Mouse (Mus musculus) lung, embryonic 15.5 days (tissue): ENCODE measurements at regions not wholly inside any gene's neighbourhood (a gene's known extent, or its start where the extent isn't known, plus 50 kb on each side); places are given as distances from the start of the nearest gene placed in this dataset.

Source experiments
- ATAC-seq: fragments of 200-750 bp; cut with Nextera tagmentation; 2 replicates; pipeline ENCODE4 v1.8.0; 2017; ENCODE audit warnings: moderate number of reproducible peaks, borderline replicate concordance; ENCODE audit not compliant: low FRiP score, low TSS enrichment; ENCODE audit errors: extremely low read depth
- H3K27ac ChIP-seq: fragments of 300-500 bp; sonication (generic); 2 replicates; pipeline ENCODE4 v1.5.1; 2015; ENCODE audit warnings: moderate library complexity, mild to moderate bottlenecking, inconsistent platforms
- H3K27me3 ChIP-seq: fragments of 300-500 bp; sonication (generic); 2 replicates; pipeline ENCODE4 v1.6.1; 2015; ENCODE audit warnings: inconsistent platforms
- H3K36me3 ChIP-seq: fragments of 300-500 bp; sonication (generic); 2 replicates; pipeline ENCODE4 v1.6.1; 2015; ENCODE audit warnings: inconsistent platforms
- H3K4me1 ChIP-seq: fragments of 300-500 bp; sonication (generic); 2 replicates; pipeline ENCODE4 v1.6.1; 2015; ENCODE audit warnings: inconsistent platforms
- H3K4me2 ChIP-seq: fragments of 300-500 bp; sonication (generic); 2 replicates; pipeline ENCODE4 v1.6.1; 2015; ENCODE audit warnings: inconsistent platforms, mild to moderate bottlenecking, moderate library complexity
- H3K4me3 ChIP-seq: fragments of 300-500 bp; sonication (generic); 2 replicates; pipeline ENCODE4 v1.5.1; 2015; ENCODE audit warnings: mild to moderate bottlenecking, inconsistent platforms
- H3K9ac ChIP-seq: fragments of 300-500 bp; sonication (generic); 2 replicates; pipeline ENCODE4 v1.6.1; 2015; ENCODE audit warnings: inconsistent platforms
- H3K9me3 ChIP-seq: fragments of 300-500 bp; sonication (generic); 2 replicates; pipeline ENCODE4 v1.6.1; 2016; ENCODE audit warnings: inconsistent platforms
- WGBS: fragments of 180-500 bp; shearing (Covaris S2); methylation state at CpG from one replicate; pipeline ENCODE4 v1.1.7; 2015; 5-methylcytosine and 5-hydroxymethylcytosine counted together

GRCm38 (mm10) chr3:62985033-62985432 lies 256.3 kb upstream of the Mme start:
- Histone ChIP-seq H3K4me1 (no peaks in the 10 kb centered on the region), H3K27ac (no peak overlapping the region), H3K9me3 (no peaks in the 10 kb centered on the region), H3K36me3 (no peaks in the 10 kb centered on the region), H3K4me3 (no peak overlapping the region), H3K4me2 (no peak overlapping the region), H3K27me3 (no peaks in the 10 kb centered on the region), H3K9ac (no peak overlapping the region)
- WGBS, result 39% methylated on average over 4 of the region's 4 CpGs
- ATAC-seq, result no peak

GRCm38 (mm10) chr3:62976906-62977305 lies 264.4 kb upstream of the Mme start:
- Histone ChIP-seq H3K4me3 (no peak overlapping the region), H3K9ac (no peak overlapping the region), H3K27ac (no peak overlapping the region), H3K36me3 (no peaks in the 10 kb centered on the region), H3K4me2 (no peak overlapping the region), H3K4me1 (no peaks in the 10 kb centered on the region), H3K27me3 (no peaks in the 10 kb centered on the region), H3K9me3 (no peaks in the 10 kb centered on the region)
- 85% methylated on average over 1 of the region's 1 CpGs for WGBS
- ATAC-seq, result no peak

- H3K4me2 ChIP-seq, result no peak overlapping the region
- ATAC-seq, result no peak
- H3K9me3 ChIP-seq, result no peaks in the 10 kb centered on the region
- no peak overlapping the region for H3K27ac ChIP-seq
- no peaks in the 10 kb centered on the region for H3K4me1 ChIP-seq
- H3K9ac ChIP-seq, result no peak overlapping the region
- 15% methylated on average over 1 of the region's 1 CpGs for WGBS
- no peaks in the 10 kb centered on the region for H3K27me3 ChIP-seq
- no peaks in the 10 kb centered on the region for H3K36me3 ChIP-seq
- H3K4me3 ChIP-seq, result no peak overlapping the region
Measured at GRCm38 (mm10) chr3:62963244-62963643, 278.1 kb upstream of the Mme start.

- Histone ChIP-seq H3K27ac (no peak overlapping the region), H3K4me3 (no peak overlapping the region), H3K4me2 (no peak overlapping the region), H3K36me3 (no peaks in the 10 kb centered on the region), H3K4me1 (no peaks in the 10 kb centered on the region), H3K9ac (no peak overlapping the region), H3K9me3 (no peaks in the 10 kb centered on the region), H3K27me3 (no peaks in the 10 kb centered on the region)
- no peak for ATAC-seq
- WGBS, result 18% methylated on average over 4 of the region's 4 CpGs
Measured at GRCm38 (mm10) chr3:62962608-62963007, 278.7 kb upstream of the Mme start.

- Histone ChIP-seq H3K9me3 (no peaks in the 10 kb centered on the region), H3K4me3 (no peak overlapping the region), H3K27me3 (no peaks in the 10 kb centered on the region), H3K9ac (no peak overlapping the region), H3K4me2 (no peak overlapping the region), H3K27ac (no peak overlapping the region), H3K4me1 (no peaks in the 10 kb centered on the region), H3K36me3 (no peaks in the 10 kb centered on the region)
- no peak for ATAC-seq
Measured at GRCm38 (mm10) chr3:62945356-62945755, 296.0 kb upstream of the Mme start.

GRCm38 (mm10) chr3:62938601-62939000 lies 302.7 kb upstream of the Mme start:
- Histone ChIP-seq H3K4me3 (no peak overlapping the region), H3K9ac (no peak overlapping the region), H3K36me3 (no peaks in the 10 kb centered on the region), H3K9me3 (no peaks in the 10 kb centered on the region), H3K4me1 (no peaks in the 10 kb centered on the region), H3K27ac (no peak overlapping the region), H3K27me3 (no peaks in the 10 kb centered on the region), H3K4me2 (no peak overlapping the region)
- 81% methylated on average over 1 of the region's 1 CpGs for WGBS
- ATAC-seq, result no peak

- Histone ChIP-seq H3K4me1 (no peaks in the 10 kb centered on the region), H3K27ac (no peak overlapping the region), H3K9ac (no peak overlapping the region), H3K4me2 (no peak overlapping the region), H3K9me3 (no peaks in the 10 kb centered on the region), H3K36me3 (no peaks in the 10 kb centered on the region), H3K4me3 (no peak overlapping the region), H3K27me3 (no peaks in the 10 kb centered on the region)
- ATAC-seq, result no peak
- WGBS, result 3% methylated on average over 1 of the region's 1 CpGs
Measured at GRCm38 (mm10) chr3:62924441-62924840, 316.9 kb upstream of the Mme start.

GRCm38 (mm10) chr3:62916899-62917298 lies 312.0 kb upstream of the Gpr149 start:
- WGBS, result 3% methylated on average over 1 of the region's 1 CpGs
- ATAC-seq, result no peak
- Histone ChIP-seq H3K4me1 (no peaks in the 10 kb centered on the region), H3K27ac (no peak overlapping the region), H3K9ac (no peak overlapping the region), H3K27me3 (no peaks in the 10 kb centered on the region), H3K36me3 (no peaks in the 10 kb centered on the region), H3K4me3 (no peak overlapping the region), H3K4me2 (no peak overlapping the region), H3K9me3 (no peaks in the 10 kb centered on the region)

GRCm38 (mm10) chr3:62885104-62885503 lies 280.2 kb upstream of the Gpr149 start:
- Histone ChIP-seq H3K36me3 (no peaks in the 10 kb centered on the region), H3K4me3 (no peak overlapping the region), H3K9me3 (no peaks in the 10 kb centered on the region), H3K9ac (no peak overlapping the region), H3K27me3 (no peaks in the 10 kb centered on the region), H3K27ac (no peak overlapping the region), H3K4me1 (no peaks in the 10 kb centered on the region), H3K4me2 (no peak overlapping the region)
- ATAC-seq, result no peak

- no peak overlapping the region for H3K9ac ChIP-seq
- H3K9me3 ChIP-seq, result no peaks in the 10 kb centered on the region
- no peak for ATAC-seq
- H3K4me2 ChIP-seq, result no peak overlapping the region
- no peaks in the 10 kb centered on the region for H3K4me1 ChIP-seq
- no peak overlapping the region for H3K27ac ChIP-seq
- H3K4me3 ChIP-seq, result no peak overlapping the region
- H3K27me3 ChIP-seq, result no peaks in the 10 kb centered on the region
- no peaks in the 10 kb centered on the region for H3K36me3 ChIP-seq
- 64% methylated on average over 3 of the region's 3 CpGs for WGBS
Measured at GRCm38 (mm10) chr3:62882310-62883073, 277.6 kb upstream of the Gpr149 start.

- Histone ChIP-seq H3K9me3 (no peaks in the 10 kb centered on the region), H3K4me1 (no peaks in the 10 kb centered on the region), H3K4me2 (no peak overlapping the region), H3K27me3 (no peaks in the 10 kb centered on the region), H3K27ac (no peak overlapping the region), H3K9ac (no peak overlapping the region), H3K36me3 (no peaks in the 10 kb centered on the region), H3K4me3 (no peak overlapping the region)
- 11% methylated on average over 3 of the region's 3 CpGs for WGBS
- no peak for ATAC-seq
Measured at GRCm38 (mm10) chr3:62860731-62861130, 255.8 kb upstream of the Gpr149 start.

GRCm38 (mm10) chr3:62835695-62836476 lies 230.9 kb upstream of the Gpr149 start:
- no peak for ATAC-seq
- no peaks in the 10 kb centered on the region for H3K36me3 ChIP-seq

More at GRCm38 (mm10) chr3:62835695-62836476, 230.9 kb upstream of the Gpr149 start:
- Histone ChIP-seq H3K27ac (no peak overlapping the region), H3K4me1 (no peaks in the 10 kb centered on the region), H3K27me3 (no peaks in the 10 kb centered on the region), H3K4me3 (no peak overlapping the region), H3K4me2 (no peak overlapping the region), H3K9me3 (no peaks in the 10 kb centered on the region), H3K9ac (no peak overlapping the region)
- 37% methylated on average over 10 of the region's 10 CpGs for WGBS
